Mouse (Mus musculus) heart, embryonic 15.5 days (tissue): Measurements from ENCODE around the gene Dgkh. TPM values are rescaled to one million over a fixed set of nuclear protein-coding genes. Genes with fewer than 3 reads are reported as not detected.
A peak's percentile ranks its signal among the peaks of the same experiment; 100 is the strongest.

Experiments used
- ATAC-seq: fragments of 200-750 bp; cut with Nextera tagmentation; replicated peaks from 2 replicates; pipeline ENCODE4 v1.8.0; 2017; ENCODE audit warnings: low read depth, moderate TSS enrichment; ENCODE audit not compliant: insufficient number of reproducible peaks, insufficient read depth, low FRiP score
- H3K27ac ChIP-seq: fragments of 300-500 bp; sonication (generic); 2 replicates; pipeline ENCODE4 v1.5.1; 2015; ENCODE audit warnings: mild to moderate bottlenecking, inconsistent platforms
- H3K27me3 ChIP-seq: fragments of 300-500 bp; sonication (generic); 2 replicates; pipeline ENCODE4 v1.6.1; 2015; ENCODE audit warnings: inconsistent platforms
- H3K36me3 ChIP-seq: fragments of 300-500 bp; sonication (generic); 2 replicates; pipeline ENCODE4 v1.6.1; 2015; ENCODE audit warnings: mild to moderate bottlenecking, inconsistent platforms
- H3K4me1 ChIP-seq: fragments of 300-500 bp; sonication (generic); replicated peaks from 2 replicates; pipeline ENCODE4 v1.6.1; 2015; ENCODE audit warnings: inconsistent platforms
- H3K4me2 ChIP-seq: fragments of 300-500 bp; sonication (generic); 2 replicates; pipeline ENCODE4 v1.6.1; 2015; ENCODE audit warnings: inconsistent platforms, mild to moderate bottlenecking, moderate library complexity
- H3K4me3 ChIP-seq: fragments of 300-500 bp; sonication (generic); 2 replicates; pipeline ENCODE4 v1.5.1; 2015; ENCODE audit warnings: mild to moderate bottlenecking, inconsistent platforms
- H3K9ac ChIP-seq: fragments of 300-500 bp; sonication (generic); 2 replicates; pipeline ENCODE4 v1.6.1; 2015; ENCODE audit warnings: mild to moderate bottlenecking, inconsistent platforms
- H3K9me3 ChIP-seq: fragments of 300-500 bp; sonication (generic); replicated peaks from 2 replicates; pipeline ENCODE4 v1.6.1; 2016; ENCODE audit warnings: inconsistent platforms
- WGBS: fragments of 180-500 bp; shearing (Covaris S2); methylation state at CpG from one replicate; pipeline ENCODE4 v1.1.7; 2015; ENCODE audit warnings: mixed read lengths; 5-methylcytosine and 5-hydroxymethylcytosine counted together
- polyA plus RNA-seq: library from polyadenylated mRNA; unstranded; fragments of >200 nt; fragmentation: Nextera tagmentation; extraction: Ambion mirVana; gene quantifications from 2 replicates; pipeline ENCODE4 v1.2.1, GENCODE M21; 2015

Gene Dgkh
- 1.4 and 1.9 TPM in 2 replicates for polyA plus RNA-seq

GRCm38 (mm10) chr14:78732617-78733312 is at the start of gene Dgkh:
Dgkh (minus strand) TSS chr14:78732776.
- Histone ChIP-seq H3K36me3 (no peaks in the 10 kb centered on the region), H3K4me1 (peaks cover 17% of the 10 kb centered on the region), H3K27me3 (no peaks in the 10 kb centered on the region), H3K9me3 (no peaks in the 10 kb centered on the region), H3K9ac (peak within 1 kb of the TSS; percentile 87), H3K4me2 (peak within 1 kb of the TSS; percentile 97), H3K4me3 (peak within 1 kb of the TSS; percentile 94), H3K27ac (peak within 1 kb of the TSS; percentile 88)
- ATAC-seq: peak; percentile 95
- 1% methylated on average over 66 of the region's 71 CpGs for WGBS

GRCm38 (mm10) chr14:78777215-78777614 is 44.6 kb upstream of the Dgkh start:
- H3K27me3 ChIP-seq: no peaks in the 10 kb centered on the region
- no peak for ATAC-seq
- WGBS: 74% methylated on average over 16 of the region's 18 CpGs

GRCm38 (mm10) chr14:78776659-78777058 is 44.1 kb upstream of the Dgkh start:
- H3K9ac ChIP-seq: no peak overlapping the region
- 32% methylated on average over 8 of the region's 8 CpGs for WGBS
- H3K27me3 ChIP-seq: no peaks in the 10 kb centered on the region
- H3K36me3 ChIP-seq: no peaks in the 10 kb centered on the region
- no peak overlapping the region for H3K27ac ChIP-seq
- H3K4me1 ChIP-seq: no peaks in the 10 kb centered on the region
- H3K4me2 ChIP-seq: peak overlapping the region; percentile 24
- no peak for ATAC-seq
- no peak overlapping the region for H3K4me3 ChIP-seq
- no peaks in the 10 kb centered on the region for H3K9me3 ChIP-seq

More at GRCm38 (mm10) chr14:78777215-78777614, 44.6 kb upstream of the Dgkh start:
- Histone ChIP-seq H3K4me3 (no peak overlapping the region), H3K9me3 (no peaks in the 10 kb centered on the region), H3K27ac (no peak overlapping the region), H3K9ac (no peak overlapping the region), H3K36me3 (no peaks in the 10 kb centered on the region), H3K4me2 (peak overlapping the region; percentile 24; the same call in 1 of the 2 replicates), H3K4me1 (no peaks in the 10 kb centered on the region)

- 66% methylated on average over 14 of the region's 14 CpGs for WGBS
- no peak for ATAC-seq
- Histone ChIP-seq H3K27me3 (no peaks in the 10 kb centered on the region), H3K4me2 (no peak overlapping the region), H3K9me3 (no peaks in the 10 kb centered on the region), H3K9ac (no peak overlapping the region), H3K4me3 (no peak overlapping the region), H3K36me3 (no peaks in the 10 kb centered on the region), H3K27ac (no peak overlapping the region), H3K4me1 (no peaks in the 10 kb centered on the region)
Measured at GRCm38 (mm10) chr14:78775699-78776098, 43.1 kb upstream of the Dgkh start.

- no peaks in the 10 kb centered on the region for H3K27me3 ChIP-seq
- H3K4me2 ChIP-seq: no peak overlapping the region
- WGBS: 45% methylated on average over 6 of the region's 6 CpGs
- no peaks in the 10 kb centered on the region for H3K36me3 ChIP-seq
- no peak overlapping the region for H3K27ac ChIP-seq
- no peaks in the 10 kb centered on the region for H3K9me3 ChIP-seq
- no peak overlapping the region for H3K9ac ChIP-seq
- no peak overlapping the region for H3K4me3 ChIP-seq
- no peak for ATAC-seq
- H3K4me1 ChIP-seq: no peaks in the 10 kb centered on the region
Measured at GRCm38 (mm10) chr14:78775226-78775625, 42.6 kb upstream of the Dgkh start.

GRCm38 (mm10) chr14:78770457-78770856 is 37.9 kb upstream of the Dgkh start:
- H3K4me2 ChIP-seq: no peak overlapping the region
- ATAC-seq: no peak
- no peaks in the 10 kb centered on the region for H3K27me3 ChIP-seq
- H3K9ac ChIP-seq: no peak overlapping the region
- H3K36me3 ChIP-seq: no peaks in the 10 kb centered on the region
- WGBS: 51% methylated on average over 3 of the region's 3 CpGs
- H3K4me3 ChIP-seq: no peak overlapping the region
- no peaks in the 10 kb centered on the region for H3K4me1 ChIP-seq
- H3K27ac ChIP-seq: no peak overlapping the region
- H3K9me3 ChIP-seq: no peaks in the 10 kb centered on the region

GRCm38 (mm10) chr14:78761064-78761463 is 28.5 kb upstream of the Dgkh start:
- no peaks in the 10 kb centered on the region for H3K36me3 ChIP-seq
- H3K4me2 ChIP-seq: no peak overlapping the region
- H3K4me3 ChIP-seq: no peak overlapping the region
- no peak overlapping the region for H3K27ac ChIP-seq
- WGBS: 84% methylated on average over 2 of the region's 2 CpGs
- no peak overlapping the region for H3K9ac ChIP-seq
- no peaks in the 10 kb centered on the region for H3K27me3 ChIP-seq
- no peaks in the 10 kb centered on the region for H3K9me3 ChIP-seq
- no peak for ATAC-seq
- H3K4me1 ChIP-seq: no peaks in the 10 kb centered on the region

GRCm38 (mm10) chr14:78759491-78759890 is 26.9 kb upstream of the Dgkh start:
- no peaks in the 10 kb centered on the region for H3K9me3 ChIP-seq
- H3K27ac ChIP-seq: no peak overlapping the region
- ATAC-seq: no peak
- H3K4me1 ChIP-seq: no peaks in the 10 kb centered on the region
- no peaks in the 10 kb centered on the region for H3K27me3 ChIP-seq
- no peaks in the 10 kb centered on the region for H3K36me3 ChIP-seq
- WGBS: 82% methylated on average over 3 of the region's 3 CpGs
- no peak overlapping the region for H3K9ac ChIP-seq
- H3K4me3 ChIP-seq: no peak overlapping the region
- H3K4me2 ChIP-seq: no peak overlapping the region

GRCm38 (mm10) chr14:78755316-78755715 is 22.7 kb upstream of the Dgkh start:
- H3K27ac ChIP-seq: no peak overlapping the region

GRCm38 (mm10) chr14:78748692-78749091 is 16.1 kb upstream of the Dgkh start:
- no peaks in the 10 kb centered on the region for H3K36me3 ChIP-seq
- no peak overlapping the region for H3K9ac ChIP-seq
- H3K27me3 ChIP-seq: no peaks in the 10 kb centered on the region
- no peaks in the 10 kb centered on the region for H3K4me1 ChIP-seq
- WGBS: 81% methylated on average over 2 of the region's 2 CpGs
- no peak for ATAC-seq
- no peak overlapping the region for H3K4me2 ChIP-seq
- H3K9me3 ChIP-seq: no peaks in the 10 kb centered on the region
- H3K27ac ChIP-seq: no peak overlapping the region
- no peak overlapping the region for H3K4me3 ChIP-seq

More at GRCm38 (mm10) chr14:78755316-78755715, 22.7 kb upstream of the Dgkh start:
- 80% methylated on average over 1 of the region's 1 CpGs for WGBS
- Histone ChIP-seq H3K27me3 (no peaks in the 10 kb centered on the region), H3K4me2 (no peak overlapping the region), H3K9me3 (no peaks in the 10 kb centered on the region), H3K36me3 (no peaks in the 10 kb centered on the region), H3K4me3 (no peak overlapping the region), H3K4me1 (no peaks in the 10 kb centered on the region), H3K9ac (no peak overlapping the region)
- no peak for ATAC-seq

- Histone ChIP-seq H3K4me2 (no peak overlapping the region), H3K9me3 (no peaks in the 10 kb centered on the region), H3K36me3 (no peaks in the 10 kb centered on the region), H3K4me3 (no peak overlapping the region), H3K27me3 (no peaks in the 10 kb centered on the region), H3K4me1 (no peaks in the 10 kb centered on the region), H3K9ac (no peak overlapping the region), H3K27ac (no peak overlapping the region)
- no peak for ATAC-seq
- WGBS: 45% methylated on average over 14 of the region's 14 CpGs
Measured at GRCm38 (mm10) chr14:78747969-78748651, 15.5 kb upstream of the Dgkh start.

- H3K4me1 ChIP-seq: no peaks in the 10 kb centered on the region
- H3K4me3 ChIP-seq: no peak overlapping the region
- WGBS: 88% methylated on average over 3 of the region's 3 CpGs
- H3K9me3 ChIP-seq: no peaks in the 10 kb centered on the region
- no peak overlapping the region for H3K27ac ChIP-seq
- no peak overlapping the region for H3K9ac ChIP-seq
- H3K4me2 ChIP-seq: no peak overlapping the region
- H3K27me3 ChIP-seq: no peaks in the 10 kb centered on the region
- no peak for ATAC-seq
- no peaks in the 10 kb centered on the region for H3K36me3 ChIP-seq
Measured at GRCm38 (mm10) chr14:78747454-78747853, 14.9 kb upstream of the Dgkh start.
